Mouse (Mus musculus): ENCODE measurements around the gene Ptgis. TPM values are rescaled to one million over a fixed set of nuclear protein-coding genes. Genes with fewer than 3 reads are reported as not detected.

Gene Ptgis
- polyA plus RNA-seq, 1 experiment: 1.2 TPM

- no peak overlapping the region for H3K4me3 ChIP-seq (replicated peaks; ENCODE audit: control insufficient read depth, low read depth, low read length)
- H3K27ac ChIP-seq (ENCODE audit: control insufficient read depth, insufficient read depth, low read depth, low read length, poor library complexity): no peak overlapping the region
- 12% methylated on average over 89 of the region's 91 CpGs for WGBS
- no peaks in the 10 kb centered on the region for H3K4me1 ChIP-seq (ENCODE audit: control insufficient read depth, insufficient read depth, low read length)
- TF ChIP-seq CTCF (IDR thresholded peaks at IDR 0.05; ENCODE audit: control insufficient read depth, insufficient read depth, low read length): no peak
- TF ChIP-seq POLR2A (IDR thresholded peaks at IDR 0.05; ENCODE audit: borderline replicate concordance, control insufficient read depth, low read depth, low read length): no peak
Measured at GRCm38 (mm10) chr2:167189291-167190075, 50.9 kb downstream of the Ptgis start.

GRCm38 (mm10) chr2:167188315-167189207, 51.8 kb downstream of the Ptgis start:
- TF ChIP-seq POLR2A (IDR thresholded peaks at IDR 0.05; ENCODE audit: borderline replicate concordance, control insufficient read depth, low read depth, low read length) (no peak), CTCF (IDR thresholded peaks at IDR 0.05; ENCODE audit: control insufficient read depth, insufficient read depth, low read length) (no peak)
- peak overlapping the region; percentile 55 for H3K4me3 ChIP-seq (replicated peaks; ENCODE audit: control insufficient read depth, low read depth, low read length)
- WGBS: 16% methylated on average over 63 of the region's 83 CpGs
- no peaks in the 10 kb centered on the region for H3K4me1 ChIP-seq (ENCODE audit: control insufficient read depth, insufficient read depth, low read length)
- H3K27ac ChIP-seq (ENCODE audit: control insufficient read depth, insufficient read depth, low read depth, low read length, poor library complexity): no peak overlapping the region

DNA sequence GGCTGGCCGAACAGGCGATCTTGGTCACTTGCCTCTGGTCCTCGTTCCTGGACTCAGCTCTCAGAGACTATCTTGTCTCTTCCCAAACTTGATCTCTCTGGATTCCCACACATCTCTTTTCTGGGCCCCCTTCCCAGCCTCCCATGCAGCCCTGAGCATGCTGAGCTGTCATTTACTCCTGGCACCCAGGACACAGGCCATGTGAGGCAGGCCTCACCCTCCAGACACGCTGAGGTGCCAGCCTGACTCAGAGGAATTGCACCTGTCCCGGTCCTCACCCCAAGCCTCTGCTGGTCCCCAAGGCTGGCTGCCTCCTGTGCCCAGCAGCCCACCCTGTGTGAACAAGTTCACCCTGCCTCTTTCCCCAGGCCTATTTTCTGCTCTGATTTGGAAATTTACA, 53.3 kb downstream of the Ptgis start:
- H3K4me3 ChIP-seq (replicated peaks; ENCODE audit: control insufficient read depth, low read depth, low read length): no peak overlapping the region
- H3K27ac ChIP-seq (ENCODE audit: control insufficient read depth, insufficient read depth, low read depth, low read length, poor library complexity): no peak overlapping the region
- H3K4me1 ChIP-seq (ENCODE audit: control insufficient read depth, insufficient read depth, low read length): no peaks in the 10 kb centered on the region
- TF ChIP-seq CTCF (IDR thresholded peaks at IDR 0.05; ENCODE audit: control insufficient read depth, insufficient read depth, low read length) (no peak), POLR2A (IDR thresholded peaks at IDR 0.05; ENCODE audit: borderline replicate concordance, control insufficient read depth, low read depth, low read length) (no peak)
- 70% methylated on average over 5 of the region's 5 CpGs for WGBS

- 64% methylated on average over 10 of the region's 10 CpGs for whole genome bisulfite sequencing
- TF ChIP-seq CTCF (IDR thresholded peaks at IDR 0.05; ENCODE audit: control insufficient read depth, insufficient read depth, low read length) (no peak), POLR2A (IDR thresholded peaks at IDR 0.05; ENCODE audit: borderline replicate concordance, control insufficient read depth, low read depth, low read length) (no peak)
- Histone ChIP-seq H3K27ac (ENCODE audit: control insufficient read depth, insufficient read depth, low read depth, low read length, poor library complexity) (no peak overlapping the region), H3K4me3 (replicated peaks; ENCODE audit: control insufficient read depth, low read depth, low read length) (no peak overlapping the region), H3K4me1 (ENCODE audit: control insufficient read depth, insufficient read depth, low read length) (no peaks in the 10 kb centered on the region)
Measured at GRCm38 (mm10) chr2:167186544-167186943, 53.9 kb downstream of the Ptgis start.

GRCm38 (mm10) chr2:167186003-167186402, 54.4 kb downstream of the Ptgis start:
- 62% methylated on average over 13 of the region's 13 CpGs for WGBS
- H3K27ac ChIP-seq (ENCODE audit: control insufficient read depth, insufficient read depth, low read depth, low read length, poor library complexity): no peak overlapping the region
- TF ChIP-seq CTCF (IDR thresholded peaks at IDR 0.05; ENCODE audit: control insufficient read depth, insufficient read depth, low read length): no peak
- no peak for TF ChIP-seq POLR2A (IDR thresholded peaks at IDR 0.05; ENCODE audit: borderline replicate concordance, control insufficient read depth, low read depth, low read length)

GRCm38 (mm10) chr2:167185432-167185831, 55.0 kb downstream of the Ptgis start:
- no peak for TF ChIP-seq POLR2A (IDR thresholded peaks at IDR 0.05; ENCODE audit: borderline replicate concordance, control insufficient read depth, low read depth, low read length)
- no peak for TF ChIP-seq CTCF (IDR thresholded peaks at IDR 0.05; ENCODE audit: control insufficient read depth, insufficient read depth, low read length)
- Histone ChIP-seq H3K27ac (ENCODE audit: control insufficient read depth, insufficient read depth, low read depth, low read length, poor library complexity) (no peak overlapping the region), H3K4me1 (ENCODE audit: control insufficient read depth, insufficient read depth, low read length) (no peaks in the 10 kb centered on the region), H3K4me3 (replicated peaks; ENCODE audit: control insufficient read depth, low read depth, low read length) (no peak overlapping the region)
- WGBS: 66% methylated on average over 2 of the region's 2 CpGs

More at GRCm38 (mm10) chr2:167186003-167186402, 54.4 kb downstream of the Ptgis start:
- H3K4me3 ChIP-seq (replicated peaks; ENCODE audit: control insufficient read depth, low read depth, low read length): no peak overlapping the region
- H3K4me1 ChIP-seq (ENCODE audit: control insufficient read depth, insufficient read depth, low read length): no peaks in the 10 kb centered on the region

DNA sequence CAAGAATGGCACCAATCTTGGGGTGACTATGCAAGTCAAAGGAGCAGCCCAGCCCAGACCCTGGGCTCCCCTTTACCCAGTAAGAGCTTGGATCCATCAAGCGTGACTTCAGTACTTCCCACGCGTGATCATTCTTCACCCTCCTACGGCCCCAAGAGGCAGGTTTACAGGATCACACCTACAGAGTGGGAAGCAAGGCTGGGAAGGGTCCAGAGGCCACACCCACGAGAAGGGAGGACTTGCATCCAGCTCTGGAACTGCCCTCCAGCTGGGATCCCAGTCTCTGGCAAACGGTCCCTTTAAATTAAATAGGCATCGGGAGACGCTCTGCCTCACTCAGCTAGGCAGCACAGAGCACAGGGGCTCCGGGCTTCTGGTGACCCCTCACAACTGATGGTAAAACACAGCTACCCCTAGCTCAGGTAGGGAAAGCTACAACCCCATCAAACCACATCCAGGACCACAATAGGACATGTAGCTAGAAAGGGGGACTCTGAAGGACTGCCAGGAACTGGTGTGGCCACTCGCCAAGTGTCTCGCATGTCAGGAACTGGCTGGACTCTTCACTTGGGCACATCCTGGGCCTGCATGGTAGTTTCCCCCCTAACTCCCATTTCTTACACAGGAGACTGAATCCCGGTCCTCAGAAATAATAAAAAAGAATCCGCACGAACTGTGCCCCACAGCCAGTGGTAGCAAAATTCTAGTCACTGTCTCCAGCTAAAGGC, 58.6 kb downstream of the Ptgis start:
- TF ChIP-seq POLR2A (IDR thresholded peaks at IDR 0.05; ENCODE audit: borderline replicate concordance, control insufficient read depth, low read depth, low read length) (no peak), CTCF (IDR thresholded peaks at IDR 0.05; ENCODE audit: control insufficient read depth, insufficient read depth, low read length) (no peak)

More for the DNA sequence above, 58.6 kb downstream of the Ptgis start:
- 78% methylated on average over 14 of the region's 14 CpGs for whole genome bisulfite sequencing
- Histone ChIP-seq H3K27ac (ENCODE audit: control insufficient read depth, insufficient read depth, low read depth, low read length, poor library complexity) (no peak overlapping the region), H3K4me3 (replicated peaks; ENCODE audit: control insufficient read depth, low read depth, low read length) (no peak overlapping the region), H3K4me1 (ENCODE audit: control insufficient read depth, insufficient read depth, low read length) (no peaks in the 10 kb centered on the region)
